Mouse (Mus musculus): ENCODE data around the gene Cd164. TPM values are rescaled to one million over a fixed set of nuclear protein-coding genes. Genes with fewer than 3 reads are reported as not detected.

Gene Cd164
- polyA plus RNA-seq, 1 experiment from 2014 or later = 112 TPM

- H3K27ac ChIP-seq (replicated peaks) = no peak overlapping the region
- no peaks in the 10 kb centered on the region for H3K9me3 ChIP-seq (ENCODE audit: control insufficient read depth, low read length)
- TF ChIP-seq CTCF (IDR thresholded peaks at IDR 0.05; ENCODE audit: low read depth) (no peak), EP300 (optimal IDR thresholded peaks at IDR 0.05) (no peak)
- no peak for ATAC-seq (ENCODE audit: low FRiP score, low TSS enrichment)
- WGBS = 70% methylated on average over 2 of the region's 2 CpGs
- no peak for DNase-seq (ENCODE audit: low spot score)
- no peak overlapping the region for H3K9ac ChIP-seq (ENCODE audit: low read length)
- no peaks in the 10 kb centered on the region for H3K36me3 ChIP-seq (ENCODE audit: control insufficient read depth, insufficient read depth, low read length)
- no peak overlapping the region for H3K4me2 ChIP-seq (replicated peaks; ENCODE audit: low read depth)
- H3K4me1 ChIP-seq (replicated peaks; ENCODE audit: control insufficient read depth, insufficient read depth) = no peaks in the 10 kb centered on the region
- H3K27me3 ChIP-seq (ENCODE audit: control insufficient read depth, insufficient read depth, low read length) = no peaks in the 10 kb centered on the region
- no peak overlapping the region for H3K4me3 ChIP-seq (ENCODE audit: low read depth, low read length)
Observed at GRCm38 (mm10) chr10:41543844-41544243, 24.6 kb downstream of the Cd164 start.

GRCm38 (mm10) chr10:41544481-41545190 is 25.4 kb downstream of the Cd164 start:
- DNase-seq (ENCODE audit: low spot score) = peak; percentile 37
- no peaks in the 10 kb centered on the region for H3K36me3 ChIP-seq (ENCODE audit: control insufficient read depth, insufficient read depth, low read length)
- no peak overlapping the region for H3K27ac ChIP-seq (replicated peaks)
- no peak overlapping the region for H3K4me3 ChIP-seq (ENCODE audit: low read depth, low read length)
- no peaks in the 10 kb centered on the region for H3K27me3 ChIP-seq (ENCODE audit: control insufficient read depth, insufficient read depth, low read length)
- H3K9me3 ChIP-seq (ENCODE audit: control insufficient read depth, low read length) = no peaks in the 10 kb centered on the region
- peak; percentile 70; the same call in 1 of the 2 replicates for ATAC-seq (ENCODE audit: low FRiP score, low TSS enrichment)
- H3K4me1 ChIP-seq (replicated peaks; ENCODE audit: control insufficient read depth, insufficient read depth) = no peaks in the 10 kb centered on the region
- no peak overlapping the region for H3K9ac ChIP-seq (ENCODE audit: low read length)
- no peak overlapping the region for H3K4me2 ChIP-seq (replicated peaks; ENCODE audit: low read depth)
- WGBS = 20% methylated on average over 7 of the region's 7 CpGs
- TF ChIP-seq EP300 (optimal IDR thresholded peaks at IDR 0.05) (no peak), CTCF (IDR thresholded peaks at IDR 0.05; ENCODE audit: low read depth) (no peak)

GRCm38 (mm10) chr10:41545224-41545755 is 26.1 kb downstream of the Cd164 start:
- no peaks in the 10 kb centered on the region for H3K27me3 ChIP-seq (ENCODE audit: control insufficient read depth, insufficient read depth, low read length)
- H3K9me3 ChIP-seq (ENCODE audit: control insufficient read depth, low read length) = no peaks in the 10 kb centered on the region
- H3K4me3 ChIP-seq (ENCODE audit: low read depth, low read length) = no peak overlapping the region
- TF ChIP-seq EP300 (optimal IDR thresholded peaks at IDR 0.05) = no peak
- no peak for TF ChIP-seq CTCF (IDR thresholded peaks at IDR 0.05; ENCODE audit: low read depth)
- H3K27ac ChIP-seq (replicated peaks) = no peak overlapping the region
- H3K4me2 ChIP-seq (replicated peaks; ENCODE audit: low read depth) = no peak overlapping the region
- DNase-seq (ENCODE audit: low spot score) (no peak), ATAC-seq (ENCODE audit: low FRiP score, low TSS enrichment) (0 out of 2 replicates have a peak, but pooled peaks have one; percentile 8)
- H3K36me3 ChIP-seq (ENCODE audit: control insufficient read depth, insufficient read depth, low read length) = no peaks in the 10 kb centered on the region
- no peaks in the 10 kb centered on the region for H3K4me1 ChIP-seq (replicated peaks; ENCODE audit: control insufficient read depth, insufficient read depth)
- 44% methylated on average over 7 of the region's 7 CpGs for WGBS
- H3K9ac ChIP-seq (ENCODE audit: low read length) = no peak overlapping the region

GRCm38 (mm10) chr10:41546396-41547165 is 27.4 kb downstream of the Cd164 start:
- Histone ChIP-seq H3K36me3 (ENCODE audit: control insufficient read depth, insufficient read depth, low read length) (no peaks in the 10 kb centered on the region), H3K4me1 (replicated peaks; ENCODE audit: control insufficient read depth, insufficient read depth) (no peaks in the 10 kb centered on the region), H3K27ac (replicated peaks) (no peak overlapping the region), H3K27me3 (ENCODE audit: control insufficient read depth, insufficient read depth, low read length) (no peaks in the 10 kb centered on the region), H3K4me3 (ENCODE audit: low read depth, low read length) (no peak overlapping the region), H3K4me2 (replicated peaks; ENCODE audit: low read depth) (no peak overlapping the region), H3K9me3 (ENCODE audit: control insufficient read depth, low read length) (no peaks in the 10 kb centered on the region), H3K9ac (ENCODE audit: low read length) (no peak overlapping the region)
- no peak for TF ChIP-seq CTCF (IDR thresholded peaks at IDR 0.05; ENCODE audit: low read depth)
- no peak for TF ChIP-seq EP300 (optimal IDR thresholded peaks at IDR 0.05)
- no peak for ATAC-seq (ENCODE audit: low FRiP score, low TSS enrichment)
- 62% methylated on average over 13 of the region's 13 CpGs for WGBS
- DNase-seq (ENCODE audit: low spot score) = no peak

- Histone ChIP-seq H3K9ac (ENCODE audit: low read length) (no peak overlapping the region), H3K9me3 (ENCODE audit: control insufficient read depth, low read length) (no peaks in the 10 kb centered on the region), H3K4me2 (replicated peaks; ENCODE audit: low read depth) (no peak overlapping the region), H3K4me3 (ENCODE audit: low read depth, low read length) (no peak overlapping the region), H3K4me1 (replicated peaks; ENCODE audit: control insufficient read depth, insufficient read depth) (0 out of 2 replicates have a peak, but pooled peaks cover 2% of the 10 kb centered on the region), H3K27ac (replicated peaks) (no peak overlapping the region), H3K27me3 (ENCODE audit: control insufficient read depth, insufficient read depth, low read length) (no peaks in the 10 kb centered on the region), H3K36me3 (ENCODE audit: control insufficient read depth, insufficient read depth, low read length) (no peaks in the 10 kb centered on the region)
- ATAC-seq (ENCODE audit: low FRiP score, low TSS enrichment) (no peak), DNase-seq (ENCODE audit: low spot score) (no peak)
- TF ChIP-seq EP300 (optimal IDR thresholded peaks at IDR 0.05) (no peak), CTCF (IDR thresholded peaks at IDR 0.05; ENCODE audit: low read depth) (no peak)
- 67% methylated on average over 7 of the region's 7 CpGs for WGBS
Observed at GRCm38 (mm10) chr10:41550711-41551110, 31.5 kb downstream of the Cd164 start.

Measured in stomach, postnatal 0 days (tissue).